Mouse (Mus musculus) inflammation-experienced regulatory T-cells, adult 6 months (primary cell): ENCODE measurements around the gene Cc2d1a. TPM values are rescaled to one million over a fixed set of nuclear protein-coding genes. Genes with fewer than 3 reads are reported as not detected.

Experiments used
- ATAC-seq: one replicate; pipeline ENCODE4 v1.8.0; 2017
- polyA plus RNA-seq, 3 experiments: library from polyadenylated mRNA; unstranded; fragments of 100-300 nt; shearing (Covaris generic); gene quantifications; one replicate each; pipeline ENCODE4 v1.2.1; 2017

Cc2d1a gene
- polyA plus RNA-seq: 10 to 100 TPM; 13.9 to 24.2 (median 21.3) TPM

DNA sequence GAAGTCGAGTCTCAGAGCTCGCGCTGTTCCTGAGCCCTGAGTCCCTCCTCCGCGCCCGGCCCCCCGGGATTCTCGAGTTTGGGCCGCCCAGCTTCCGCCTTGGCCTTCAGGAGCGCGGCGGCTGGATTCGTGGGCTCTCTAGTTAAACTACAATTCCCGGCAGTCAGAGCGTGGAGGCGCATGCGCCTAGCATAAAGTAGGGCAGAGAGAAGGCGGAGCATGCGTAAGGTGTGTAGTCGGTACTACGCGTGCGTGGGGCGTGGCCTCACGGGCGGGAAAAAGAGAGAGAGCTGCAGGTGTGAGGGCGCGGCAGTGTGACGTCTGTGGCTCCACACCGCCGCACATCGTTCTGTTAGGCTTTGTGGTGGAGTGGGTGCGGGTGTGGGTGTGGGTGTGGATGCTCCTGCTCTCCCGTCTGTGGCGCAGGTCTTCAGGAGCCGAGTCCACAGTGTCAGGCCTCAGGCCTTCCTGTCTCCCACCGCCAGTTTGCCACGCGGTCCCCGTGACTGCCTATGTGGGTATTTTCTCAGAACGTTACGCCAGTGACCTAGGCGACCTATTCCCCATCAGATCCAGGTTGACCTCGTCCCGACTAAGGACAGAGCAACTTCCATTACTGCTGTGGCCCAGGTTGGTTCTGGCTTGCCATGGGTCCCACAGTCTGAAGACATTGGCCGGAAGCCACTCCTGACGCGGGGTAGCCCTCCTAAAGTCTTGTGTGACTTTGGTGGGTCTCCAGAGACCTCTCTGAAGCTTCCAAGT lies at the start of gene Cc2d1a, which contains the start of gene 4930432K21Rik:
Gene Cc2d1a, minus strand, starts transcription at position 168 of the 762 bp plus-strand sequence.
Gene 4930432K21Rik, plus strand, starts transcription at position 257 of the 762 bp plus-strand sequence.
- peak; percentile 97 for ATAC-seq

DNA sequence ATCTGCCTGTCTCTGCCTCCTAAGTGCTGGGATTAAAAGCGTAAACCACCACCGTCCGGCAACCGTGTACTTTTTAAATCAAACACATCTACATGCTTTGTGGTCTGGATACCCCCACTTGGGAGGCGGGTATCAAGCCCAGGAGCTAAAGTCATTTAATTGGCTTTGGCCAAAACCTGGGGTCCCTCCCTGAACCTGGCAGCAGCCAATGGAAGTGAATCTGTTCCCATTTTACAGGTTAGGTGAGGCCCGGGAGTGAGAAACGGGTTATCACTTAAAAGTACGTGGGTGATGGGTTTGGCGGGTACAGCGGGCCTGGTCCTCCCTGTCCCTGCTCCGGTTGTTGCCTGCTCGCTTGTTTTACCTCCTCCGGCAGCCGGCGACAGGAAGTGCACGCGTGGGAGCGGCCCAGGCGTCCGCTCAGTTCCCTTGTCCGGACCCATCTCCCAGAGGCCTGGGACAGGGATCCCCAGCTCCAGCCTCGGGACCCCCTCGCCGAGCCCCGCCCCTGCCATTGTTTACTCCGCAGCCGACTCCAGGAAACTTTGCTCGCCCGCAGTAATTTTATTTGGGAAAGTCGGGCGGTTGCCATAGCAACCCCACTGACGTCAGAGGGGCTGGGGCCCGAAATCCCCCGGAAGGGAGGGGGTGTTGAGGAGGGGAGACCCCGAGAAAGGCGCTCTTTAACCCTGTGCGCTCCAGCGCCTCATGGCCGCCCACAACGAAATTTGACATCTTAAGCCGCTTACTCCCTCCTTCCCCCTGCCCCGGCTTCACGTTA lies 49.6 kb upstream of the Cc2d1a start:
- peak; percentile 22 for ATAC-seq

DNA sequence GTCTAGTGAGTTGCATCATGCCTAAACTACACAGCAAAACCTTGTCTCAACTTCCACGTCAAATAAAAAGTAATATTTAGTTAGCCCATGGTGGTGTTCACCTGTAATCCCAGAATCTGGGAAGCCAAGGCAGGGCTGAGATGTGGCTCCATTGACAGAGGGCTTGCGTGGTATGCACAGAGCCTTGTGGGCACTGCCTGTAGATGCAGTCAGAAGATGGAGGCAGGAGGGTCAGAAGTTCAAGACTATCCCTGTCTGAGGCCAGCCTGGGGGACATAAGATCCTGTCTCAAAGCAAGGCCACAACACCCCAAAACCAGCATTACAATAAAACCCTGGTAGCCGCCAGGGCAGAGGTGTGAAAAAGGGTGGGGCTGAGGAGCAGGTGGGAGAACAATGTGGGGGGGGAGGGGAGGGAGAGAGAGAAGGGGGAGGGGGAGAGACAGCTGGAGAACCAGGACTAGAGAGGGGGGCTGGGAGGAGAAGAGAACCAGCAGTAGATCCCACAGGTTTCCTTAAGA lies 46.5 kb upstream of the Cc2d1a start:
- ATAC-seq: no peak

DNA sequence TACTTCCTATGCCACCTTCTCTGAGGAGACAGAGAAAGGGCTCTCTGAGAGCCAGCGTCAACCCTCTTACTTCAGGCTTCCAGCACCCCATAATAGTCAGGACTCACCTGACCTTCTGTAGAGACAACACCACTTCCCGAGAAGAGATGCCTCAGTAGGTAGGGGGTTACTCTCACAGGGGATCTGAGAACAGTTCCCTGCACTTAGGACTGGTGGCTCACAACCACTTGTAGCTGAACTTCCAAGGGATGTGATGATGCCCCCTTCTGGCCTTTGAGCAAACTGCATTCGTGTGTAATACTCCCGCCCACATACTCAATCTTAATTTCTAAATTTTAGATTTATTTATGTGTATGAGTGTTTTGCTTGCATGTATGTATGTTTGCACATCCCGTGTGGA lies 45.8 kb upstream of the Cc2d1a start:
- ATAC-seq: no peak

DNA sequence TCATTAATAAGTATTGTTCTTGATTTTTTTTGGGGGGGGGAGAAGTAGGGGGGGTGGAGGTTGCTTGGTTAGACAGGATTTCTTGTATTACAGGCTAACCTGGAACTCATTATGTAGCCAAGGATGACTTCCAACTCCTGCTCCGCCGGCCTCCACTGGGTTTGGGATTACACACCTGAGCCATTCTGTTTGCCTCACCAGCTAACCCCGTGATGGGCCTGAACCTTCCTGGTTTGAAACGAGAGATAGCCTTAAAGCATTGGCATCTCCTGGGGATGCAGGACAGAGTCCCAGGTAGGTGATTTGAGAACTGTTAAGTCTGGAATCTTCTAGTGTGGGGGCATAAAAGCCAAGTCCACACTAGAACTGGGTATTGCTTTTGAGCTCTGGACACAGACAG lies 45.4 kb upstream of the Cc2d1a start:
- no peak for ATAC-seq

DNA sequence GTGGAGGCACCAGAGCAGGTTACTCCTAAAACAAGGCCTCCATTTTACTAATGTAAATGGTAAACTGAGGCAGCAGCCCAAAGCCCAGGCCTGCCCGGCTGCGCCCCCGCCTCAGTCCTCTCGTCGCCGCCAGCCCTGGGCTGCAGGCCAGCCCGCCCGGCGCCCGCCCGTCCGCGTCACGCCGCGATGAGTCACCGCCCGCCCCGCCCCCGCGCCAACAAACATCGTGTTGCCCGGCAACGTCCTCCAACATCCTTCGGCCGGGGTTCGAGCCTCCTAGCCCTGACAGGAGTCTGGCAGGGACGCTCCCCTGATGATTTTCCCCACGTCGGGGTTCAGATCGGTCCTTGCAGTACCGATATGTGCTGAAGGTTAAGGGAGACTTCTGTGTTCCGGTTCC lies 44.8 kb upstream of the Cc2d1a start:
- ATAC-seq: peak; percentile 67

DNA sequence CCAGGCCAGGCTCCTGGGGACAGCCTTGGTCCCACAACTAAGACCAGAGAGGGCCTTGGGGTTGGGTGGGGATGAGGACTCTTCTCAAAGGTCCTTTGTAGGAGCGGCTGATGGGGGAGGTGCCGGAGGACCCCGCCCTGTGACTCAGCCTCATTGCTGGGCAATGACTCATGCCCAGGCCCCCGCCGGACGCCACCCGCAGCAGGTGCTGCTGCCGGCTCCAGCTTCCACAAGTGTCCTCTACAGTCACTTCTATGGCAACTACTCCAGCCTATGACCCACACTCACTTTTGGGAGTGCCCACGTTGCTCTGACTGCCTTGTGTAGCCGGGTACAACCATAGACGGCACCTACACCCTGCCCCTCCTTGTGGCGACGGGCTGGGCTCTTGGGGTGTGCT lies 44.3 kb upstream of the Cc2d1a start:
- ATAC-seq: peak; percentile 10

DNA sequence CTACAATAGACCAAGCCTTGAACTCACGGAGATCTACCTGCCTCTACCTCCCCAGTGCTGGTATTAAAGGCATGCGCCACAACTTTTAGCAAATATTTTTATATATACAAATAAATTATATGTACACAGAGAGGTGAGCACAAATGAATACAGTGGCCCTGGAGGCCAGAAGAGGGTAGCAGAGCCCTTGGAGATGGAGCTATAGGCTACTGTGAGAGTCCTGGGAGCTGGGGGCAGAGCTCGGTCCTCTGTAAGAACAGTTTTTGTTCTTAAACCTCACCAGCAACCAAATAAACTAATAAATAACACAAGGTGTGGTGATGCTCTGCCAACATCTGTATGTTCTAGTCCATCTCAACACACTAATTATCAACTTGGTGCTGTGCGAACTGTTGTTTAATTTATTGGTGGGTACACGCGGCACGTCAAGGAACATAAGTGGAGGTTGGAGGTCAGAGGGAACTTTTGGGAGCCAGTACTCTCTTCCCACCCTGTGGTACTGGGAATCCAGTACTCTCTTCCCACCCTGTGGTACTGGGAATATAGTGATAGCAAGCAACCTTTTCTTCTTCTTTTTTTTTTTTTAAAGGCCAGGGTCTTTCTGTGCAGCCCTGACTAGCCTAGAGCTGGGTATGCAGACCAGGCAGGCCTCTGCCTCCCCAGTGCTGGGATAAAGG lies 42.6 kb upstream of the Cc2d1a start:
- ATAC-seq: no peak

DNA sequence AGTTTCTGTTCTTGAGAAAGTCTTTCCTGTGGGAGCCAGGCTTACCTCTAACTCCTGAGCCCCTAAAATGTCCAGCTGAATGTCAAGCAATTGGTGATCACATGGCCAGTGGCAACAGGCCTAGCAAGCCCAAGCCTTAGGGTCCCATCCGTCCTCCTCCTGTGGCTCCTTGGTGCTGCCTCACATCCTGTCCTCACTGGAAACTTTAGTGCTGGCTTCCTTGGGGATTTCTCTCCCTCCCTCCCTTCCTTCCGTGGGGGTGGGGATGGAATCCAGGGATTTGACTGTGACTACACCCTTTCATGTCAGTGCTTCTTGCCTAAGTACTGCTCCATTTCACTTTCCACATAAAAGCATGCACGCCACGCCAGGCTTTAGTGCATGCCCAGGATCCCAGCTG lies 41.9 kb upstream of the Cc2d1a start:
- no peak for ATAC-seq

DNA sequence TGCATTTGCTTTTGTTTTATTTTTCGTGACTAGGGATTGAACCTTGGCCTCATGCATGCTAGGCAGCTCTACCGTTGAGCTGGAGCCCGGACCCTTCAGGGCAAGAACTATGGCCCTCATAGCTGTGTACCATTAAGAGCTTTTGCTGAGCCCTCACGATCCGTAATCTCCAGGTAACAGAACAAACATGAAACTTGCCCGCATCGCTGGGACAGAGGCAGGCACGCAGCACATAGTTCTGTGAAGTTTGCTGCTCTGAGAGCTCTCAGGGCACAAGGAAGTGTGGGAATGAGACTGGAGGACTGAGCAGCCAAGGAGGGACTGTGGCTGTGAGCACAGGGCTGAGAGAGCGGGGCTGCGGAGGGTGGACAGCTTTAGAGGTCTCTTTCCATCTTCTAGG lies 40.9 kb upstream of the Cc2d1a start:
- no peak for ATAC-seq

DNA sequence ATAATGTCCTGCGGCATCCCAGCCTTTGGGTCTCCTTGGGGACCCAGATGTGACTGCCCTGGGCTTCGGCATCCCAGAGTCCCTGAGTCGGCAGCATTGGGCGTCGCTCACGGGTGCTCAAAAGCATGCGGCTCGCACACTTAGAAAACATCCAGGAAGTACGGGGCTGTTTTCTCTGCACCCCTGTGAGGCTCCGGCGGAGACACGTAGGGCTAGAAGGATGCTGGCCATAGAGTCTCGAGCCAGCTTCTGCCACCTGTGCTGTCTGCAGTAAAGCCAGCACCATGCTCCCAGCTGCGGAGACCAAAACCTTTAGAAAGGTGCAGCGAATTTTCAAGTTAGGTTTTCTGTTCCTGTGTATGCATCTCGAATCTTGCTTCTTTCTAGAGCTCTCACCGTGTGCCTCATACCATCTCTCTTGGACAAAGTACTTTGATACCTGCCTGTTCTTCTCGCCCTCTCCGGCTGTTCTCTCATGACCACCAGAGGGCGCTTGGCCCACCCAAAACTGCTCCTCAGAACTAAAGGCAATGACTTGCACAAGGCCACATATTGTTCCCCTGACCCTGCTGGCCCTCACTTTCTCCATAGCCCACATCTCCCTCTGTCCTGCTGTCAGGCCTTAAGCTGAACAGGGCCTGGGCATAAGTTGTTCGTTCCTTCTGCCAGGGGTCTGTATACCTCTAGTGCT lies 39.5 kb upstream of the Cc2d1a start:
- peak; percentile 37 for ATAC-seq

DNA sequence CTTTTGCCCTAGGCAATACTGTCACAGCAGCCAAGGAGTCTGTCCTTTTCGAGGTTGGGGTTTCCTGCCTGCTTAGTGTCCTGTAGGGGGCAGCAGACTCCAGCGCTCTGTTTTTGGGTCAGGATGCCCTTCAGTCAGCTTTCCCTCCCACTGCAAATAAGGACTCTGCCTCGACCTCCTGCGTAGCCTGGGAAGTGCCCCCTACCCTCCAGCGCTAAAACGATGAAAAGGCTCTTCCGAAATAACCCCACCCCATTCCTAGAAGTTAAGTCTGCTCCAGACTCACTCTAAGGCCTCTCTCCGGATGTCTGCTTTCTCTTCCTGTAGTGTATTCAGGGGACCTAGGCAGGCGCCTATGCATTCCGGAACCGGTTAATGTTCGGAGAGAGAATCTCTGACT lies 38.8 kb upstream of the Cc2d1a start:
- peak; percentile 87 for ATAC-seq

DNA sequence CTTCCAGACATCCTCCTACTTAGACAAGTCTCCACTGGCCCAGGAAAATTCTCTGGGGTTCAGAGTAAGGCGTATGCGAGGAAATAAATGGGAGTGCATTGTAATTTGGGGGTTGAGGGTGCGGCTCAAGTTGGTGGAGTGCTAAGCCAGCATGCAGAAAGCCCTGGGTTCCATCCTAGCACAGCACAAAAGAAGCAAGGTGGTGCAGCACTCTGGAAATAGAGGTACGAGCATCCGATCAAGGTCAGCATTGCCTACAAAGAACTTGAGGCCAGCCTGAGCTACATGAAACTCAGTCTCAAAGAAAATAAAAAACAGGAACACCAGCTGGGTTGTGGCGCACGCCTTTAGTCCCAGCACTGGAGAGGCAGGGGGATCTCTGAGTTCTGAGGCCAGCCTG lies 37.4 kb upstream of the Cc2d1a start, which contains the start of gene Nanos3:
Gene Nanos3, minus strand, starts transcription at position 101 of the 400 bp plus-strand sequence.
- ATAC-seq: no peak

DNA sequence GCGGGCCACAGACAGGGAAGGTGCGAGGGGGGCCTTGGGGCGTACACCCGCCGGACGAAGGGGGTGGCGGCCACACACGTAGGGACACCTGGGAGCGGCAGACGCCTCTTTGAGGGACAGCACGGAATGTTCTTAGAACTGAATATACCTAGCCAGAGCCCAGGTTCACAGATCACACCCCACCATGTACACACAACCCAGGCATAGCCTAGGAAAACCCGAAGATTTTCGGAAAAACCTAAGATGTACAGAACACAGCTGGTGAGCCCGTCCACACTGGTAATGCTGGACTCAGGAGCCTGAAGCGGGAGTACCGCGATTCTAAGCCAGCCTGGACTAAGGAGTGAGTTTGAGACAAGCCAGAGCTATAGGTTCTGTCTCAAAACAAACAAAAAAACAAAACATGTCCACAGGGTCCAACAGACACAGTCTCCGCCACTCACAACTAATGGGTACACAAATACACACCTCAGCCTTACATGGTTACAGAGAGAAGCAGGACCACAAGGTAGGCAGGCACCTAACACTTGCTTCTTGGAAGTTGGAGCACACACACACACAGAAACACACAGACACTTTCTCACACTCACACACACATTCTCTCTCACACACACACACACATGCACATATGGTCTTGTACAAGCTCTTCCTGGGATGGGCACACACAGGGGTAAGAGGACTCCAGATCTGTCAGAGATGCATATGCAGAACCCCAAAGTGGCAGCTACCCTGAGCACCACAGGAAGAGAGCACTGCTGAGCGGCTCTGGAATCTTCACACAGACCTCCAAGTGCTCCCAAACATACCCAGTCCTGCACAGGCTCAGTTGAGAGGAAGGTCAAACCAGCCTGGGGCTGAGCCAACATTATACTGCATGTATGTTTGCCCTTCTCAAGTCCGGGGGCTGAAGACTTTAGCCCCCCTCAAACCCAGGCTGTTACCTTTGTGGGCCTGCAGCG lies 36.6 kb upstream of the Cc2d1a start:
- no peak for ATAC-seq

DNA sequence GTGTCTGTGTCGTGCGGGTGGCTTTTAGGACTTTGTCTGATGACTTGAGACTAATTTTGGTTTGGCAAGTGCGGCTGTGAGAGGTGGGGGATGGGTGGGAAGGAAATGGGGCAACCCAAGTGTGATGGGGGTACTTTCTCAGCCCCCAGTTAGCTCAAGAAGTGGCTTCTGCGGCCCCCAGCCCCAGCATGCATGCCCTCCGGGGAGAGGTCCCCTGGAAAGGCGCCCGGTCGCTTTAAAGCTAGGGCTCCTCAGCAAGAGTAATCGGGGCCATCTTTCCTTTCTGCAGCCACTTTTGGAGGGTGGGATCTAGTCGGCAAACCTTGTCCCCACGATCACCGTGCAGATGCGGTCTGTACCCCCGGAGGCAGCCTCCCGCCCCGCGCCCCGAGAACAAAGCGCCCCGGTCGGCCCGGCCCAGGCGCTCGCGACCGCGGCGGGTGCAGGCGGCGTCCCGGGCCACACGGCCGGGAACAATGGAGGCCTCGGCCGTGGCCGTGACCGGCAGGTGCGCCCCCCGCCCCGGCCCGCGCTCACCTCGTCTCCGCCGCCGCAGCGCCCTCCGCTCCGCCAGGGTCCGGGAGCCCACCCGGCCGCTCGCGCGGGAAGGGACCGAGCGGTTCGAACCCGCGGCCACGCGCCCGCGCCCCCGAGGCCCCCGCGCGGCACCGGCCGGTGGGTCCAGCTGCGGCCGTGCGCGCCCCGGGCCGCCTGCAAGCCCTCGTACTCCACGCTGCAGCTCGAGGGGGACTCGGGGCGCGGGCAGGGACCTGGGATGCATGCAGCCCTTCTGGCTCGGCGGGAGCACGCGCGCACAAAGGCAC lies 35.7 kb upstream of the Cc2d1a start:
- ATAC-seq: no peak

DNA sequence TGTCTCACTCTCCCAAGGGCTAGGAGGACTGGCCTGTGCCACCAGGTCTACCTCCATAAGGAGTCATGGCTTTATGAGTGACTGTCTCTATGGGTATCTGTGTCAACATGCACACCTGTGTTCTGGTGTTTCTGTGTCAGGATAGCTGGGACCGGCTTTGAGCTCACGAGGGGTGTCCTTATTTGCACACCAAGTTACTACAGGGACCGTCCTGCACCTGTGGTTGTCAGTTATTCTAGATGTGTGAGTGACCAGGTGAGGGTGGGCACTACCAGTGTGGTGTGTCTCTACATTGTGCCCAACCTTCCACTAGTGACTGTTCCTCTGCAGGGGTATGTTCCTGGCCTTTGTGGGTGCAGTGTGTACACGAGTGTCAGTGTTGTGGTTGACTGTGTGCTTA lies 35.1 kb upstream of the Cc2d1a start:
- no peak for ATAC-seq

DNA sequence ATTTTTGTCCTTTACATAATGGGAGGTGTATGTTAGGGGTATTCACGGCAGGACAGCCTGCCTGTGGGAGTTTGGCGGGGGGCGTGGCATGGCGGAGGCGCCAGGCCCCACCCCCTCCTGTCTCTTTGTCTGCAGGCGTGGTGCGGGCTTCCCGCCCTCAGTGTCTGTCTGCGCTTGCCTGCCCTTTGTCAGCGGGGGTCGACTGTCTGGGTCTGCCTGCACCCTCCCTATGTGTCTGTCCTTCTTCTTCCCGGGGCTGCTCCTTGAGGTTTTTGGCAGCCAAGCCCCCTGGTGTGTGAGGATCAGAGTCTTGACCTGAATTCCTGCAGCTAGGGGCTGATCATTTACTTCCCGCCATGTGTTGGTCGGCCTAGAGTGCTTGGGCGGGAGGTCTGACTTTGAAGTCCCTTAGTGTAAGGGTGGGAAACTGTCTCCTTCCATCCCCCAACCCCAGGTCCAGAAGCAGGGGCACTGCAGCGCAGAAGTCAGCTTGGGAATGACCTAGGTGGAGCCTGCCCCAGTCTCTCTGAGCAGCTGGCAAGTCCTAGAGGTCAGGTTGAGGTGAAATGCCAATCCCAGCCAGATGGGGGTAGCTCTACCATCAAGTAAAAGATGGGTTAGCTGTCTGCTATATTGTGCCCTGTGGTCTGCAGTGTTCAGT lies 32.9 kb upstream of the Cc2d1a start:
- ATAC-seq: no peak

DNA sequence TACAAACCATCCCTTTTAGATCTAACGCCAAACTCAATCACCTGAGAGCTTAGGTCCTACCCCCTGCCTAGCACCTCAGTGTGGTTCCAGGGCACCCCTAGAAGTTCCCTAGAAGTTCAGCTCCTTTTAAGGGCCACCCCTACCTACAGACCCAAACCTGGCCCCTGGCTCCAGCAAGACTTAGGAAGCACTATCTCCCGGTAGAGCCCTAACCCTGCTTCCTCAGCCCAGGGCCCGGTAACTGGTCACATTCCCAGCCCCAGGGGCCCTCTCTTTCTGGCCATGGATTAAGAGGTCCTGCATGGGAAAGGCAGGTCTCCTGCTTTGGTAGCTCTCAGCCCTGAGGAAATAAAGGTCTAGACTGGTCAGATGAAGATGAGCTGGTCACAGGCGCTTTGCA lies 32.2 kb upstream of the Cc2d1a start:
- no peak for ATAC-seq

DNA sequence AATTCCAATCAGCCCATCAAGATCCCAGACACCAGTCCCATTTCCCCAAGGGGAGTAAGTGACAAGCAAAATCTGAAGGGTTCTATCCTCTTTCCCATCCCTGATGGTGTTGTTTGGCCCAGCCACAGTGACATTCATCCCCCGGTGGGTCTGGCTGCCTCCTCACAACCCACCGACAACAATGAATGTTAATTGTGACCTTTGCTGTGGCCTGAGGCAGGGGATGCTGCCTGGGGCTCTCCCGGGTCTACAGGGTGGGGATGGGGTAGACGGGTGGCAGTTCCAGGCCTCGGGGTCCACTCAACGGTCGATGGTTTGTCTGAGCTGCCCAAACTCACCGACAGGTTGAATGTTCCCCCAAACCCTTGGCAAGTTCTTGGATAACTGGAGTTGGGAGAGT lies 30.9 kb upstream of the Cc2d1a start:
- no peak for ATAC-seq

DNA sequence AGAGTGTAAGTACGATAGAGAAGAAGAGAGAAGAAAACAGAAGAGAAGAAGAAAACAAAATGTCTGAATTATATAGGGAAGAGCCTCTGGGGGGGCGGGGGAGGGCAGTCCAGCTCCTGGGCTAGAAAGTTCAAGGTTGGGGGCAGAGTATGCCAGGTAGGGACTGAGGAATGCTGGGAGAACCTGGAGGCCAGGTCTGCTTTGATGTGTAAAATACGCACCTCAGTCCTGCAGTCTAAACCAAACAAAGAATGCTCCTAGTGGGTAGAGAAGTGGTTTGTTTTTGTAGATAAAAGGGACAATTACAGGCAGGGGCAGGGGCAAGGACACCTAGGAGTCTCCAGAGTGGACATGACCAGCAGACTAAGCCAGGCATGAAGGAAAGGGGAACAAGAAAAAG lies 29.7 kb upstream of the Cc2d1a start:
- no peak for ATAC-seq
